Mouse (Mus musculus) hindbrain, embryonic 11.5 days (tissue): ENCODE results near the gene Lamc1. TPM values are rescaled to one million over a fixed set of nuclear protein-coding genes. Genes with fewer than 3 reads are reported as not detected.
A peak's percentile ranks its signal among the peaks of the same experiment; 100 is the strongest.

Experiments used
- ATAC-seq: fragments of 200-750 bp; cut with Nextera tagmentation; 2 replicates; pipeline ENCODE4 v1.8.0; 2017; ENCODE audit warnings: mild to moderate bottlenecking, moderate TSS enrichment, moderate library complexity; ENCODE audit not compliant: low FRiP score
- DNase-seq: peaks from one replicate; pipeline ENCODE4 v3.0.0-alpha.2; 2015; ENCODE audit warnings: low spot score
- H3K27ac ChIP-seq: fragments of 300-500 bp; sonication (generic); 2 replicates; pipeline ENCODE4 v1.5.1; 2014; ENCODE audit warnings: mild to moderate bottlenecking, low read depth, low read length
- H3K27me3 ChIP-seq: fragments of 300-500 bp; sonication (generic); 2 replicates; pipeline ENCODE4 v1.6.1; 2014; ENCODE audit warnings: mild to moderate bottlenecking, low read length, moderate library complexity, mixed read lengths; ENCODE audit not compliant: control insufficient read depth, insufficient read depth
- H3K36me3 ChIP-seq: fragments of 300-500 bp; sonication (generic); 2 replicates; pipeline ENCODE4 v1.6.1; 2014; ENCODE audit warnings: mild to moderate bottlenecking, low read length, moderate library complexity, mixed read lengths; ENCODE audit not compliant: control insufficient read depth, insufficient read depth
- H3K4me1 ChIP-seq: fragments of 300-500 bp; sonication (generic); replicated peaks from 2 replicates; pipeline ENCODE4 v1.6.1; 2014; ENCODE audit warnings: low read length, mixed read lengths; ENCODE audit not compliant: control insufficient read depth, insufficient read depth
- H3K4me2 ChIP-seq: fragments of 300-500 bp; sonication (generic); replicated peaks from 2 replicates; pipeline ENCODE4 v1.6.1; 2014; ENCODE audit warnings: mild to moderate bottlenecking, low read depth, low read length
- H3K4me3 ChIP-seq: fragments of 300-500 bp; sonication (generic); 2 replicates; pipeline ENCODE4 v1.5.1; 2014; ENCODE audit warnings: low read depth, low read length
- H3K9ac ChIP-seq: fragments of 300-500 bp; sonication (generic); 2 replicates; pipeline ENCODE4 v1.6.1; 2014; ENCODE audit warnings: low read depth, low read length
- H3K9me3 ChIP-seq: fragments of 300-500 bp; sonication (generic); 2 replicates; pipeline ENCODE4 v1.6.1; 2016; ENCODE audit warnings: low read length; ENCODE audit not compliant: control insufficient read depth
- WGBS: fragments of 180-500 bp; shearing (Covaris S2); extraction: QIAGEN DNeasy Blood & Tissue Kit; methylation state at CpG from one replicate; pipeline ENCODE4 v1.1.7; 2014; 5-methylcytosine and 5-hydroxymethylcytosine counted together
- polyA plus RNA-seq: library from polyadenylated mRNA; unstranded; fragments of >200 nt; fragmentation: Nextera tagmentation; extraction: Ambion mirVana; gene quantifications from 2 replicates; pipeline ENCODE4 v1.2.1, GENCODE M21; 2014

Lamc1 gene
- polyA plus RNA-seq, 1 experiment from 2014 or later: 25.3 TPM

DNA sequence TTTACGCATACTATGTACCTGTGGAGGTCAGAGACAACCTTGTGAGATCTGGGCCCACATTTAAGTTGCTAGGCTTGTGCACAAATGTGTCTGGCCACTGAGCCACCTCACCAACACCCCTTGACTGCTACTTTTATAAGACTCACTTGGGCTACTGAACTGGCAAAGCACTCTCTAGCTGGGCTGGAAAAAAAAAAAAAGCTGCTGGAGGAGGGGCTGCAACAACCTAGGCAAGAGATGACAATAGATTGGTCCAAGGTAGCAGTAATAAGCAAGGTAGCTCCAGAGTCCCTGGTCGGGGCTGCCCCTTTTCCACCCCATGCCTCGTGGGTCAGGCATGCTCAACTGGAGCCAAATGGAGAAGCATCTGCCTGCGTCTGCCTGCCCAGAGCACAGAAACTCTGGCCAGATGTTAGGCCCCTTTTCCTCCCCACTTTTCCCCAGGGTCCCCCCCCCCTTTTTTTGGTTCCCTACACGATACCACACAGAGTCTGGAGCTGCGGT lies 63.7 kb downstream of the Lamc1 start:
- no peak for ATAC-seq
- Histone ChIP-seq H3K9me3 (no peaks in the 10 kb centered on the region), H3K27me3 (no peaks in the 10 kb centered on the region), H3K9ac (no peak overlapping the region), H3K4me3 (no peak overlapping the region), H3K4me2 (no peak overlapping the region), H3K27ac (no peak overlapping the region), H3K4me1 (no peaks in the 10 kb centered on the region), H3K36me3 (no peaks in the 10 kb centered on the region)
- 76% methylated on average over 6 of the region's 6 CpGs for WGBS
- DNase-seq: no peak

DNA sequence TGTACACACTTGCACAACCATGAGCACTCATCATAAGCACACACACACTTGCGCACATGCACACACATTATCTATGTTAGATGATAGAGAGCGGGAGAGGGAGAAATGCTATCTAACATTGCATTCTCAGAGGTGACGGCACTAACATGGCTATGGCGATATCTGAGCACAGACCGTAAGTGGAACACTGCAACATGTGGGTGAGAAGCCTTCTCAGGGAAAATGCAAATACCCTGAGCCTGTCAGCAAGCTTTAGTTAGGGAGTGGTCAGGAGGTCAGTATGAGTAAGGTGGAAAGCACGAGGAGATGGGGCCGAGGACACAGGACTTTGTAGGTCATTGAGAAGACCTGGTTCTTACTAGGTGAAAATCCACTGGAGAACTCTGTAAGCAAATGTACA lies 64.3 kb downstream of the Lamc1 start:
- no peaks in the 10 kb centered on the region for H3K9me3 ChIP-seq
- DNase-seq: no peak
- no peak overlapping the region for H3K27ac ChIP-seq
- H3K9ac ChIP-seq: no peak overlapping the region
- no peak for ATAC-seq
- no peaks in the 10 kb centered on the region for H3K27me3 ChIP-seq
- H3K4me3 ChIP-seq: no peak overlapping the region
- no peaks in the 10 kb centered on the region for H3K4me1 ChIP-seq
- no peak overlapping the region for H3K4me2 ChIP-seq
- no peaks in the 10 kb centered on the region for H3K36me3 ChIP-seq
- 96% methylated on average over 7 of the region's 7 CpGs for WGBS

DNA sequence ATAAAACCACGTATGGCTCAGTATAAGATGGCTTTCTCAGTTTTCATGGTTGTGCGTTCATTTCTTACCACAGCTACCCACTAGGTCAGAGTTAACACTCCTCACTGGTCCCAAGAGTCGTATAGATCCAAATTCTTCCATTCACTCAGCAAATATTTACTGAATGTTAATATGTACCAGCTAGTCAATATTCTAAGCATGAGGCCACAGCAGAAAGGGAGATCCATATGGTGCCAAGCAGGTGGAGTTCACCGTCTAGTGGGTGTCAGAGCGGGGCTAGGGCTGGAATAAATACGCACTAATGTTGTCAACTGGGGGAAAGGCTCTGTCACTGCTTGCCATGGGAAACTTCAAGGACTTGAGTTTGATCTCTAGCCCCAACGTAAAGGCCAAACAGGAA lies 64.9 kb downstream of the Lamc1 start:
- Histone ChIP-seq H3K27ac (no peak overlapping the region), H3K9me3 (no peaks in the 10 kb centered on the region), H3K4me2 (no peak overlapping the region), H3K27me3 (no peaks in the 10 kb centered on the region), H3K36me3 (no peaks in the 10 kb centered on the region), H3K9ac (no peak overlapping the region), H3K4me3 (no peak overlapping the region), H3K4me1 (no peaks in the 10 kb centered on the region)
- ATAC-seq: no peak
- 89% methylated on average over 7 of the region's 7 CpGs for WGBS
- DNase-seq: no peak

DNA sequence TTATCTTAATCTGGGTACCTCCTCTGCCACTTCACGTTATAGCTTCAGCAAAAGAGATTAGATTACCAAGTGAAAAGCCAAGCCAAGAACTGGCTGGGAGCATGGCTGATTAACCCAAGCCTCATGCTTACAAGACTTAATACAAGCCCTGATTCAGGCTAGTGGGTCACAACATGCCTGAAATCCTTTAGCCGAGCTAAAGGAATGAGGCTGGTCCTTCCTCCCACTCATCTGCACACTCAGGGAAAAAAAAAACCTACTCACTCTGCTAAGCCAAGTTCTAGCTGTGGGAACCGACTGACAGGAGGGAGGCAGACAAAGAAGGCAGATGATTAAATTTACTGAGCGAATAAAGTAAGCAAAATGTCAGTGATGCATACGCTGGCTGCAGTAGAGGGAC lies 65.7 kb downstream of the Lamc1 start:
- H3K36me3 ChIP-seq: no peaks in the 10 kb centered on the region
- H3K27ac ChIP-seq: no peak overlapping the region
- no peak overlapping the region for H3K9ac ChIP-seq
- no peak for ATAC-seq
- no peak for DNase-seq
- 72% methylated on average over 5 of the region's 5 CpGs for WGBS
- no peak overlapping the region for H3K4me3 ChIP-seq
- no peak overlapping the region for H3K4me2 ChIP-seq
- no peaks in the 10 kb centered on the region for H3K27me3 ChIP-seq
- no peaks in the 10 kb centered on the region for H3K9me3 ChIP-seq
- no peaks in the 10 kb centered on the region for H3K4me1 ChIP-seq

DNA sequence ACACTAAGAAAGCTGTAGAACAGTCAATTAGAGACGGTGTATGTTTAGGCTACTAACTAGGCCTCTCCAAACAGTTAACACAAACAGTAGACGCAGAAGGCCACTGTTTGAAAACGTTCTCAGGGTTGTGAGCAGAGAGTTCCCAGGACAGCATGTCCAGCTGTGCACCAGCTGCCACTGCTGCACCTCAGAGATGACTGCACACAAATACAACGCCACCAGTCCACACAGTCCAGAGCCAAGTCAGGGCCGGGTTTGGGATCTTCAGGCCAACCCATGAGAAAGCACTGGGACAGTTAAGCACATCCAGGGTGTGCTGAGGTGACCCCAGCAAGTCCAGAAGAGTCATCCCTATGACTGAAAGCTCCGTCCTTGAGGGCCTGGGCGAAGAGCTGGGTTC lies 67.0 kb downstream of the Lamc1 start:
- Histone ChIP-seq H3K36me3 (no peaks in the 10 kb centered on the region), H3K9ac (no peak overlapping the region), H3K27ac (peak overlapping the region; percentile 27; the same call in 1 of the 2 replicates), H3K27me3 (no peaks in the 10 kb centered on the region), H3K9me3 (no peaks in the 10 kb centered on the region), H3K4me3 (no peak overlapping the region), H3K4me2 (no peak overlapping the region), H3K4me1 (no peaks in the 10 kb centered on the region)
- WGBS: 65% methylated on average over 7 of the region's 7 CpGs
- no peak for DNase-seq
- no peak for ATAC-seq

DNA sequence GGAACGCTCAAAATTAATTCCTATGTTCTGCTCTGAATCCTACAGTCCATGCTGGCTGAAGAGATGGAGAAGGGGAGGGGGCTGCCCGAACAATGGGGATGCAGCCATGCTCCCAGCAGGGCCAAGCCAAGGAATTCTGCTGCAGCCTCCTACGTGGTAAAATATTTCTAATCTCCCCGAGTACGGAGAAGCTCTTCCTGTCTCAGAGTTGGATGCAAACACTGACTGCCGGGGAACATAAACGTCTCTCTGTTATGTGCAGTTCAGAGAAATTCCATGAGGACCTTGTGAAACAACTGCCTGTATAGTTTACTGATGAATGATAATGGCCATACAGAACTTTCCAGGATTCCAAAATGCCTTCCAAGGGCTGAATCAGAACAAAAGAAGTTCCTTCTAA lies 67.5 kb downstream of the Lamc1 start:
- Histone ChIP-seq H3K4me2 (no peak overlapping the region), H3K4me3 (no peak overlapping the region), H3K9ac (no peak overlapping the region), H3K27me3 (no peaks in the 10 kb centered on the region), H3K27ac (peak overlapping the region; percentile 27; the same call in 1 of the 2 replicates), H3K4me1 (no peaks in the 10 kb centered on the region), H3K36me3 (no peaks in the 10 kb centered on the region), H3K9me3 (no peaks in the 10 kb centered on the region)
- ATAC-seq (no peak), DNase-seq (no peak)
- 31% methylated on average over 7 of the region's 7 CpGs for WGBS

DNA sequence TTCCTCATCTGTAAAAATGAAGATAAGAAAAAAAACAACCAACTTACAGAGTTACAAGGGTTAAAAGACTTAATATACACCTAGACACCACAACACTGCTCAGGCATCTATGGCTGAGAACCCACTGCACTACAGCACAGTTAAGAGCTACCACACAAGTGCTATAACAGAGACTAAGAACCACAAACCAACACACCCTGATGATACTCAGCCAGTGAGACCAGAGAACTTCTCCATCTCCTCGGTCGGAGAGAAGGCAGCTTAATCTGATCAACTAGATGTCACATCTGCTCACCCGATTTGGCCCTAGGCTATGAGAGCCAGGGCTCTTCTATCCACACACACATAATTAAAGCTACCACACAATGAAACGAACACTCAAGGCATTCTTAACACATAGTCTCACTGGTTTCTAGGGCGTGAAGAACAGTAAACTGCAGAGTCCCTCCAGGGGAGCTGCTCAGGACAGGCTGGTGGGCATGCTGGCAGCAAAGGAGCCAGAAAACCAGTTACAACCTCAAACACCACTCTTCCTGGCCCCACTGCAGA lies 72.8 kb downstream of the Lamc1 start:
- DNase-seq (no peak), ATAC-seq (no peak)
- no peaks in the 10 kb centered on the region for H3K36me3 ChIP-seq
- H3K4me3 ChIP-seq: no peak overlapping the region
- no peak overlapping the region for H3K4me2 ChIP-seq
- H3K27me3 ChIP-seq: no peaks in the 10 kb centered on the region
- H3K27ac ChIP-seq: no peak overlapping the region
- H3K4me1 ChIP-seq: no peaks in the 10 kb centered on the region
- no peak overlapping the region for H3K9ac ChIP-seq
- 84% methylated on average over 5 of the region's 5 CpGs for WGBS
- no peaks in the 10 kb centered on the region for H3K9me3 ChIP-seq

DNA sequence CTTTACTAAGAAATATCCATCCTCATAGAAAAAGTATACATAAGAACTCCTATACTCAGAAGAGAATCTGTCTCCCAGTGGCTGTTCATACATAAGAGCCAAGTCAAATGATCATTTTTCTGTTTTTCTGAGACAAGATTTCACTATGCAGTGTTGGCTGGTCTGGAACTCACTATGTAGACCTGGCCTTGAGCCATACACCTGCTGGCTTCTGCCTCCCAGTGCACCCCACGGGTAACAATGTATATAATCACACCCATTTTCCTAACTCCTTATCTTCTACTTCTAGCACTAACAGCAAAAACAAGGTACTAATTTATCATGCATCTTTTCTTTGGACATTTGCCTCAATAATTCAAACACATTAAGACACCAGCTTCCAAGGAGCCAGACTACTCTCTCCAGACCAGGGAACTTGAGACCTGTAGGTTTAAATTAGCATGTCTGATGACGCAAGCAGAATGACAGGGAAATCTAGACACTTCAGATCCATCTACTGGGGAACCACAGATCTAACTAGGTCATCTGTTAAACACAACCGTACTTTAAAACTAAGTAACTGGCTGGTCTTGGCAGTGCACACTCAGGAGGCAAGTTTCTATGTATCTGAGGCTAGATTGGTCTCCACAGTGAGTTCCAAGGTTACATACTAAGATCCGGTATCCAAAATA lies 79.9 kb downstream of the Lamc1 start:
- no peaks in the 10 kb centered on the region for H3K27me3 ChIP-seq
- H3K9me3 ChIP-seq: no peaks in the 10 kb centered on the region
- no peaks in the 10 kb centered on the region for H3K4me1 ChIP-seq
- DNase-seq (no peak), ATAC-seq (no peak)
- no peak overlapping the region for H3K9ac ChIP-seq
- H3K4me3 ChIP-seq: no peak overlapping the region
- peaks cover 9% of the 10 kb centered on the region for H3K36me3 ChIP-seq
- 89% methylated on average over 4 of the region's 4 CpGs for WGBS
- no peak overlapping the region for H3K4me2 ChIP-seq
- H3K27ac ChIP-seq: no peak overlapping the region

DNA sequence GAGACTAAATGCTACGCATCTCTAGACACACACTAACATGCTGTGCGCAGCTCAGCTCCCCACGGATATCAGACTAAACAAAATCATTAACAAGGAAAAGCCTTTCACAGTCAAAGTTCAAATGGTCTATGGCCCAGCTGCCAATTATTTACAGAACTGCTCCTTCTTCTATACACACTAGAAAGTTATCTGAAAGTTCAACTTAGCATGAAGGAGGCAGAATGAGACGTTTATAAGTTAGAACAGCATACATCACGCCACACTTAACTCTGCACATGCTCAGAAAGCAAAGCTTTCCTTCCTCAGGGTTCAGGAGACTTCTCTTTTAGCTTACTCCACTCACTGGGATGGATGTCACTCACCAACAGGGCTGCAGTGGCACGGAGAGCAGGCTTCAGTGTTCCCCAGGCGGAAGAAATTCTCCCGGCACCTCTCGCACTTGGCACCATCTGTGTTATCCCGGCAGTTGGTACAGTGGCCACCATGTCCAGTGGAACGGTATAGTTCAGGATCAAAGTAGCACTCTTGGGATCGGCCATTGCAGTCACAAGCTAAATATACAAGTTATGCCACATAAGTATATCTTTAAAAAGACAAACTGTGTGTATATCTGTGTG lies 80.9 kb downstream of the Lamc1 start:
- Histone ChIP-seq H3K9ac (no peak overlapping the region), H3K9me3 (no peaks in the 10 kb centered on the region), H3K4me3 (no peak overlapping the region), H3K27ac (no peak overlapping the region), H3K4me2 (no peak overlapping the region), H3K27me3 (no peaks in the 10 kb centered on the region), H3K4me1 (no peaks in the 10 kb centered on the region), H3K36me3 (peaks cover 13% of the 10 kb centered on the region)
- DNase-seq (no peak), ATAC-seq (no peak)
- WGBS: 94% methylated on average over 12 of the region's 12 CpGs
